Mouse (Mus musculus): ENCODE measurements around the gene Iqce.

Iqce gene

GRCm38 (mm10) chr5:140682113-140682512 lies 20.1 kb downstream of the Iqce start:
- TF ChIP-seq GATA4 (IDR thresholded peaks at IDR 0.05; ENCODE audit: insufficient replicate concordance, low read length) = no peak

GRCm38 (mm10) chr5:140680950-140681349 lies 21.2 kb downstream of the Iqce start:
- no peak for TF ChIP-seq GATA4 (IDR thresholded peaks at IDR 0.05; ENCODE audit: insufficient replicate concordance, low read length)

- no peak for TF ChIP-seq GATA4 (IDR thresholded peaks at IDR 0.05; ENCODE audit: insufficient replicate concordance, low read length)
These were observed 22.1 kb downstream of the Iqce start for GRCm38 (mm10) chr5:140680051-140680450.

GRCm38 (mm10) chr5:140677137-140677536 lies 25.0 kb downstream of the Iqce start:
- TF ChIP-seq GATA4 (IDR thresholded peaks at IDR 0.05; ENCODE audit: insufficient replicate concordance, low read length) = no peak

- TF ChIP-seq GATA4 (IDR thresholded peaks at IDR 0.05; ENCODE audit: insufficient replicate concordance, low read length) = no peak
These were observed 26.5 kb downstream of the Iqce start for GRCm38 (mm10) chr5:140675640-140676039.

GRCm38 (mm10) chr5:140675079-140675478 lies 27.1 kb downstream of the Iqce start:
- no peak for TF ChIP-seq GATA4 (IDR thresholded peaks at IDR 0.05; ENCODE audit: insufficient replicate concordance, low read length)

GRCm38 (mm10) chr5:140674036-140674435 lies 28.1 kb downstream of the Iqce start:
- TF ChIP-seq GATA4 (IDR thresholded peaks at IDR 0.05; ENCODE audit: insufficient replicate concordance, low read length) = no peak

GRCm38 (mm10) chr5:140672115-140672514 lies 30.1 kb downstream of the Iqce start:
- no peak for TF ChIP-seq GATA4 (IDR thresholded peaks at IDR 0.05; ENCODE audit: insufficient replicate concordance, low read length)

GRCm38 (mm10) chr5:140663621-140664180 lies 38.5 kb downstream of the Iqce start:
- no peak for TF ChIP-seq GATA4 (IDR thresholded peaks at IDR 0.05; ENCODE audit: insufficient replicate concordance, low read length)

- TF ChIP-seq GATA4 (IDR thresholded peaks at IDR 0.05; ENCODE audit: insufficient replicate concordance, low read length) = no peak
These were observed 39.2 kb downstream of the Iqce start for GRCm38 (mm10) chr5:140662741-140663592.

- TF ChIP-seq GATA4 (IDR thresholded peaks at IDR 0.05; ENCODE audit: insufficient replicate concordance, low read length) = no peak
These were observed 40.1 kb downstream of the Iqce start for GRCm38 (mm10) chr5:140661875-140662643.

- TF ChIP-seq GATA4 (IDR thresholded peaks at IDR 0.05; ENCODE audit: insufficient replicate concordance, low read length) = no peak
These were observed 40.8 kb downstream of the Iqce start for GRCm38 (mm10) chr5:140661427-140661826.

GRCm38 (mm10) chr5:140660398-140660797 lies 41.8 kb downstream of the Iqce start:
- TF ChIP-seq GATA4 (IDR thresholded peaks at IDR 0.05; ENCODE audit: insufficient replicate concordance, low read length) = no peak

- no peak for TF ChIP-seq GATA4 (IDR thresholded peaks at IDR 0.05; ENCODE audit: insufficient replicate concordance, low read length)
These were observed 42.4 kb downstream of the Iqce start for GRCm38 (mm10) chr5:140659607-140660272.

All from liver, adult (tissue).